Mouse (Mus musculus) stomach, embryonic 14.5 days (tissue): Measurements from ENCODE around the gene Cyp2c70. TPM values are rescaled to one million over a fixed set of nuclear protein-coding genes. Genes with fewer than 3 reads are reported as not detected.

Experiments
- polyA plus RNA-seq: library from polyadenylated mRNA; unstranded; fragments of >200 nt; fragmentation: Nextera tagmentation; extraction: Ambion mirVana; gene quantifications from 2 replicates; pipeline ENCODE4 v1.2.1, GENCODE M21; 2014

The Cyp2c70 gene
- polyA plus RNA-seq, 1 experiment from 2014 or later, result 1.1 TPM

Other genes starting within 250 kb of the Cyp2c70 start
- not detected in 2 replicates for gene Cyp2c37, start 194.9 kb downstream of the Cyp2c70 start, polyA plus RNA-seq
- not detected in 2 replicates for gene Cyp2c54, start 113.5 kb downstream of the Cyp2c70 start, polyA plus RNA-seq
- not detected in 2 replicates for gene Cyp2c50, start 97.6 kb downstream of the Cyp2c70 start, polyA plus RNA-seq
- 213 and 220 TPM in 2 replicates for gene Pdlim1, start 84.5 kb upstream of the Cyp2c70 start, polyA plus RNA-seq